Mouse (Mus musculus): Measurements from ENCODE around the gene Taok1. TPM values are rescaled to one million over a fixed set of nuclear protein-coding genes. Genes with fewer than 3 reads are reported as not detected.

Gene Taok1
- total RNA-seq, 2 experiments from 2014 or later = 109 to 111 TPM

GRCm38 (mm10) chr11:77497851-77498250 lies 109.8 kb downstream of the Taok1 start:
- DNase-seq (ENCODE audit: extremely low spot score in 1 of 2, low spot score in 2 of 2) = peak in 1 of 2 experiments; percentile 71
- intact Hi-C loops (cut with DNase I) = no loop called here

- DNase-seq (ENCODE audit: extremely low spot score in 1 of 2, low spot score in 2 of 2) = peak in 1 of 2 experiments; percentile 88
- intact Hi-C loops (cut with DNase I) = no loop called here
These were observed 110.3 kb downstream of the Taok1 start for GRCm38 (mm10) chr11:77497341-77497756.

GRCm38 (mm10) chr11:77495507-77495906 lies 112.1 kb downstream of the Taok1 start:
- no peak for DNase-seq (ENCODE audit: extremely low spot score in 1 of 2, low spot score in 2 of 2)
- intact Hi-C loops (cut with DNase I) = no loop called here

GRCm38 (mm10) chr11:77494782-77495181 lies 112.8 kb downstream of the Taok1 start:
- no peak for DNase-seq (ENCODE audit: extremely low spot score in 1 of 2, low spot score in 2 of 2)
- intact Hi-C loops (cut with DNase I) = loop anchor here (5.0 kb wide), 1 partner anchor 128 kb away; no protein-coding TSS in a partner anchor

GRCm38 (mm10) chr11:77494344-77494676 lies 113.3 kb downstream of the Taok1 start:
- DNase-seq (ENCODE audit: extremely low spot score in 1 of 2, low spot score in 2 of 2) = no peak
- intact Hi-C loops (cut with DNase I) = loop anchor here (5.0 kb wide), 1 partner anchor 128 kb away; no protein-coding TSS in a partner anchor

GRCm38 (mm10) chr11:77493512-77494343 lies 113.9 kb downstream of the Taok1 start, which contains the start of gene Git1:
Gene Git1 (plus strand): TSS chr11:77493562.
- intact Hi-C loops (cut with DNase I) = loop anchor here (5.0 kb wide), 1 partner anchor 129 kb away; no protein-coding TSS in a partner anchor
- peak in 1 of 2 experiments; percentile 80 for DNase-seq (ENCODE audit: extremely low spot score in 1 of 2, low spot score in 2 of 2)

GRCm38 (mm10) chr11:77492911-77493332 lies 114.7 kb downstream of the Taok1 start:
- peak; percentile 88 to 97 for DNase-seq (ENCODE audit: extremely low spot score in 1 of 2, low spot score in 2 of 2)
- intact Hi-C loops (cut with DNase I) = loop anchor here (5.0 kb wide), 1 partner anchor 129 kb away; no protein-coding TSS in a partner anchor

GRCm38 (mm10) chr11:77492311-77492871 lies 115.2 kb downstream of the Taok1 start:
- intact Hi-C loops (cut with DNase I) = loop anchor here (5.0 kb wide), 1 partner anchor 130 kb away; no protein-coding TSS in a partner anchor
- DNase-seq (ENCODE audit: extremely low spot score in 1 of 2, low spot score in 2 of 2) = peak in 1 of 2 experiments; percentile 81

- peak in 1 of 2 experiments; percentile 76 for DNase-seq (ENCODE audit: extremely low spot score in 1 of 2, low spot score in 2 of 2)
- intact Hi-C loops (cut with DNase I) = loop anchor here (5.0 kb wide), 1 partner anchor 131 kb away; no protein-coding TSS in a partner anchor
These were observed 115.9 kb downstream of the Taok1 start for GRCm38 (mm10) chr11:77491502-77492291.

- peak; percentile 91 to 95 for DNase-seq (ENCODE audit: extremely low spot score in 1 of 2, low spot score in 2 of 2)
- intact Hi-C loops (cut with DNase I) = loop anchor here (5.0 kb wide), 1 partner anchor 131 kb away; no protein-coding TSS in a partner anchor
These were observed 116.5 kb downstream of the Taok1 start for GRCm38 (mm10) chr11:77491123-77491501.

- intact Hi-C loops (cut with DNase I) = loop anchor here (5.0 kb wide), 1 partner anchor 132 kb away; no protein-coding TSS in a partner anchor
- no peak for DNase-seq (ENCODE audit: extremely low spot score in 1 of 2, low spot score in 2 of 2)
These were observed 117.2 kb downstream of the Taok1 start for GRCm38 (mm10) chr11:77490451-77490850.

- intact Hi-C loops (cut with DNase I) = loop anchor here (5.0 kb wide), 1 partner anchor 133 kb away; no protein-coding TSS in a partner anchor
- DNase-seq (ENCODE audit: extremely low spot score in 1 of 2, low spot score in 2 of 2) = peak; percentile 78 to 87
These were observed 117.9 kb downstream of the Taok1 start, which contains the start of gene Ankrd13b for GRCm38 (mm10) chr11:77489591-77490235. Gene Ankrd13b (minus strand): TSS chr11:77489678.

- intact Hi-C loops (cut with DNase I) = no loop called here
- DNase-seq (ENCODE audit: extremely low spot score in 1 of 2, low spot score in 2 of 2) = peak in 1 of 2 experiments; percentile 62
These were observed 118.6 kb downstream of the Taok1 start for GRCm38 (mm10) chr11:77488771-77489581.

- intact Hi-C loops (cut with DNase I) = no loop called here
These were observed 120.8 kb downstream of the Taok1 start for GRCm38 (mm10) chr11:77486798-77487197.

GRCm38 (mm10) chr11:77485229-77485628 lies 122.4 kb downstream of the Taok1 start:
- intact Hi-C loops (cut with DNase I) = no loop called here
- no peak for DNase-seq (ENCODE audit: extremely low spot score in 1 of 2, low spot score in 2 of 2)

More at GRCm38 (mm10) chr11:77486798-77487197, 120.8 kb downstream of the Taok1 start:
- DNase-seq (ENCODE audit: extremely low spot score in 1 of 2, low spot score in 2 of 2) = no peak

- intact Hi-C loops (cut with DNase I) = no loop called here
- DNase-seq (ENCODE audit: extremely low spot score in 1 of 2, low spot score in 2 of 2) = no peak
These were observed 123.9 kb downstream of the Taok1 start for GRCm38 (mm10) chr11:77483510-77484255.

GRCm38 (mm10) chr11:77483043-77483442 lies 124.6 kb downstream of the Taok1 start:
- no peak for DNase-seq (ENCODE audit: extremely low spot score in 1 of 2, low spot score in 2 of 2)
- intact Hi-C loops (cut with DNase I) = no loop called here
